Mouse (Mus musculus) hindbrain, embryonic 13.5 days (tissue): ENCODE results near the gene Cnpy3. TPM values are rescaled to one million over a fixed set of nuclear protein-coding genes. Genes with fewer than 3 reads are reported as not detected.
"Not testable (repeated sequence)": the region's sequence is repeated elsewhere in the genome, so short reads cannot be mapped to it uniquely, and the experiment has no call there.

Experiments
- ATAC-seq: fragments of 200-750 bp; cut with Nextera tagmentation; 2 replicates; pipeline ENCODE4 v1.8.0; 2017; ENCODE audit warnings: moderate TSS enrichment; ENCODE audit not compliant: low FRiP score
- H3K27ac ChIP-seq: fragments of 300-500 bp; sonication (generic); 2 replicates; pipeline ENCODE4 v1.5.1; 2015; ENCODE audit warnings: inconsistent platforms, mild to moderate bottlenecking, moderate library complexity
- H3K27me3 ChIP-seq: fragments of 300-500 bp; sonication (generic); 2 replicates; pipeline ENCODE4 v1.6.1; 2015; ENCODE audit warnings: mild to moderate bottlenecking, inconsistent platforms
- H3K36me3 ChIP-seq: fragments of 300-500 bp; sonication (generic); 2 replicates; pipeline ENCODE4 v1.6.1; 2015; ENCODE audit warnings: mild to moderate bottlenecking, inconsistent platforms
- H3K4me1 ChIP-seq: fragments of 300-500 bp; sonication (generic); replicated peaks from 2 replicates; pipeline ENCODE4 v1.6.1; 2015; ENCODE audit warnings: inconsistent platforms
- H3K4me2 ChIP-seq: fragments of 300-500 bp; sonication (generic); 2 replicates; pipeline ENCODE4 v1.6.1; 2015; ENCODE audit warnings: inconsistent platforms, mild to moderate bottlenecking, moderate library complexity
- H3K4me3 ChIP-seq: fragments of 300-500 bp; sonication (generic); 2 replicates; pipeline ENCODE4 v1.5.1; 2015; ENCODE audit warnings: mild to moderate bottlenecking, inconsistent platforms
- H3K9ac ChIP-seq: fragments of 300-500 bp; sonication (generic); 2 replicates; pipeline ENCODE4 v1.6.1; 2015; ENCODE audit warnings: mild to moderate bottlenecking, inconsistent platforms
- H3K9me3 ChIP-seq: fragments of 300-500 bp; sonication (generic); 2 replicates; pipeline ENCODE4 v1.6.1; 2016; ENCODE audit warnings: inconsistent platforms
- WGBS: fragments of 180-500 bp; shearing (Covaris S2); methylation state at CpG from one replicate; pipeline ENCODE4 v1.1.7; 2015; 5-methylcytosine and 5-hydroxymethylcytosine counted together
- polyA plus RNA-seq: library from polyadenylated mRNA; unstranded; fragments of >200 nt; fragmentation: Nextera tagmentation; extraction: Ambion mirVana; gene quantifications from 2 replicates; pipeline ENCODE4 v1.2.1, GENCODE M21; 2015

Gene Cnpy3
- 66.1 and 67.1 TPM in 2 replicates for polyA plus RNA-seq

DNA sequence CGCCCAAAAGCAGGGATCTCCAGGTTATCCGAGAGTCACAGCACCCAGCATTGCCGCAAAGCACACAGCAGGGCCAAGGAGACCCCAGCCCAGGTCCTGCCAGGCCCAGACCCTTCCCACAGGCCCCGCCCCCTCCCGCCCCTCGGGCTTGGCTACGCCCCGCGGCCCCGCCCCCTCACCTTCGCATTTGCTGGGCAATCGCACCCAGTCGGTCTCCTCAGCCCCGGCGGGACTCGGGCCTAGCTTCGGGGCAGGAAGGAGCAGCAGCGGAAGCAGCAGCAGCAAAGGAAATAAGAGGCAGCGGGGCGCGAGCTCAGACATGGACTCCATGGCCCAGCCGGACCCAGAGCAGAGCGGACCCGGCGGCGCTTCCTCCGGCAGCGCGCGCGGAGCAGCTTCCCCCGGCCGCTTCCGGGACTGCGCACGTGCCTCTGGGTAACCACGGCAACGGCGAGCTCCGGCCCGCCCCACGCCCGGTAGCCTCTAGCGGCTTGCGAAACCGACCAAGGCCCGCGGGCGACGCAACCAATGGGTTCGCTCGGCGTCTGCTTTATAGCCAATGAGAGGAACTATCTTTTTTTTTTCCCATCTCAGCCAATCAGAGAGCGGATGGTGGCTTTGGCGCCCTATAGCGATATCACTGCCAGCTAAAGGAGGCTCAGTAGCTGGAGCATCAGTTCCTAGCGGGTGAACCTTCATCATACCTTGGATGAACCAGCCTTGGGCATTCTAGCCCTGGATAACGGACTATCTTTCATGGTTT, at the start of gene Cnpy3:
Gene Cnpy3 (minus strand): TSS at position 421 of the 763 bp plus-strand sequence.
- Histone ChIP-seq H3K36me3 (peaks cover 5% of the 10 kb centered on the region; the same call in 1 of the 2 replicates), H3K9me3 (no peaks in the 10 kb centered on the region), H3K4me2 (peak within 1 kb of the TSS; percentile 75), H3K4me1 (peaks cover 22% of the 10 kb centered on the region), H3K9ac (peak within 1 kb of the TSS; percentile 80), H3K27me3 (no peaks in the 10 kb centered on the region), H3K27ac (peak within 1 kb of the TSS; percentile 85), H3K4me3 (peak within 1 kb of the TSS; percentile 63)
- peak; percentile 99 for ATAC-seq
- WGBS, result under 1% methylated on average over 54 of the region's 58 CpGs

GRCm38 (mm10) chr17:46801761-46802160, 49.7 kb upstream of the Cnpy3 start:
- Histone ChIP-seq H3K4me3 (no peak overlapping the region), H3K9ac (no peak overlapping the region), H3K9me3 (no peaks in the 10 kb centered on the region), H3K4me2 (no peak overlapping the region), H3K36me3 (peaks cover 67% of the 10 kb centered on the region), H3K4me1 (0 out of 2 replicates have a peak, but pooled peaks cover 3% of the 10 kb centered on the region), H3K27me3 (no peaks in the 10 kb centered on the region), H3K27ac (no peak overlapping the region)
- ATAC-seq, result no peak
- WGBS, result 86% methylated on average over 6 of the region's 6 CpGs

DNA sequence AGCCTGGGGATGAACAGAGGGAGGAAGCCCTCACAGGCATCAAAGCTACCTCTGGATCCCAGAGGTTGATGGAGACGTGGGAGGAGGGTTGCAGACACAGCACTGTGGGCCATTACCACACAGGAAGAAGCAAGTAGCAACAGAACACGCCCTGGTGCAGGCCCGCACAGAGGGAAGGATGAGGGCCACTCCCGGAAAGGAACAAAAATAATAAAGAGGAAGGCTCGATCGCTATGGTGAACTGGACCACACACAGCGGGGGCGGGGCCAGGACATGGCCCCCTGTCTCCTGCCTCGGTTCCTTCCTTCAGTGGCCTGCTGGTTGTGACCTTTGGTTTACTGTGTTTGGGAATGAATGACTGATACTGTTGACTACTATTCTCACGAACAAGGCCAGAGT, 47.7 kb upstream of the Cnpy3 start:
- Histone ChIP-seq H3K4me2 (no peak overlapping the region), H3K4me1 (0 out of 2 replicates have a peak, but pooled peaks cover 3% of the 10 kb centered on the region), H3K27me3 (no peaks in the 10 kb centered on the region), H3K27ac (no peak overlapping the region), H3K36me3 (peaks cover 47% of the 10 kb centered on the region), H3K9ac (no peak overlapping the region), H3K4me3 (no peak overlapping the region), H3K9me3 (no peaks in the 10 kb centered on the region)
- ATAC-seq, result no peak
- WGBS, result 78% methylated on average over 10 of the region's 10 CpGs

- Histone ChIP-seq H3K9ac (no peak overlapping the region), H3K36me3 (peaks cover 38% of the 10 kb centered on the region), H3K4me1 (0 out of 2 replicates have a peak, but pooled peaks cover 3% of the 10 kb centered on the region), H3K9me3 (no peaks in the 10 kb centered on the region), H3K4me3 (no peak overlapping the region), H3K27me3 (no peaks in the 10 kb centered on the region), H3K27ac (no peak overlapping the region), H3K4me2 (no peak overlapping the region)
- 47% methylated on average over 6 of the region's 8 CpGs for WGBS
- no peak for ATAC-seq
Measured at GRCm38 (mm10) chr17:46797386-46797785, 45.4 kb upstream of the Cnpy3 start.

- Histone ChIP-seq H3K4me3 (no peak overlapping the region), H3K27ac (no peak overlapping the region), H3K36me3 (peaks cover 33% of the 10 kb centered on the region), H3K9me3 (peaks cover 5% of the 10 kb centered on the region; the same call in 1 of the 2 replicates), H3K4me2 (no peak overlapping the region), H3K27me3 (no peaks in the 10 kb centered on the region), H3K9ac (no peak overlapping the region), H3K4me1 (0 out of 2 replicates have a peak, but pooled peaks cover 3% of the 10 kb centered on the region)
- WGBS, result 83% methylated on average over 4 of the region's 4 CpGs
- no peak for ATAC-seq
Measured at GRCm38 (mm10) chr17:46796743-46797142, 44.7 kb upstream of the Cnpy3 start.

- peaks cover 5% of the 10 kb centered on the region; the same call in 1 of the 2 replicates for H3K9me3 ChIP-seq
- H3K27ac ChIP-seq, result no peak overlapping the region
- 0 out of 2 replicates have a peak, but pooled peaks cover 3% of the 10 kb centered on the region for H3K4me1 ChIP-seq
- no peaks in the 10 kb centered on the region for H3K27me3 ChIP-seq
- H3K36me3 ChIP-seq, result no peaks in the 10 kb centered on the region
- no peak overlapping the region for H3K9ac ChIP-seq
- no peak overlapping the region for H3K4me2 ChIP-seq
- H3K4me3 ChIP-seq, result no peak overlapping the region
- ATAC-seq, result no peak
- WGBS, result 84% methylated on average over 2 of the region's 2 CpGs
Measured at GRCm38 (mm10) chr17:46792963-46793362, 40.9 kb upstream of the Cnpy3 start.

DNA sequence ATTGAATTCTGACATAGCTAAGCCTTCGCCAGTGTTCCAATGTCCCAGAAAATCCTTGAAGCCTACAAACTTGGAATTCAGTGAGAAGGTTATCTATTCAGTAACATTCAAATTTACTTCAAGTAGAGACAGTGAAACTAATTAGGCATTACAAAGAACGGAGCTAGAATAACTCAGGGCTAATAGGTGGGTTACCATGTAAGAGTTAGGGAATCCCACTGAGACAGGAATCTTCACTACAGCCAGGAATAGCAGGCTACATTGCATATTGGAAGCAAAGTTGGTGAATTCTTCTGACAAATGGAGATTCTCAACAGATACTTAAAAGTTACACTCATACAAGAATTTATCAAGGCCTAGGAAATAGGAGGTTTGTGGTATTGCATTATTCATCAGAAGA, 36.0 kb upstream of the Cnpy3 start:
- not testable (repeated sequence) for H3K36me3 ChIP-seq, H3K27ac ChIP-seq, H3K9me3 ChIP-seq, H3K4me1 ChIP-seq, H3K4me2 ChIP-seq, H3K4me3 ChIP-seq, H3K27me3 ChIP-seq, ATAC-seq, H3K9ac ChIP-seq
- WGBS, result 59% methylated on average over 2 of the region's 2 CpGs

GRCm38 (mm10) chr17:46786952-46787351, 34.9 kb upstream of the Cnpy3 start:
- Histone ChIP-seq H3K9me3 (peaks cover 3% of the 10 kb centered on the region; the same call in 1 of the 2 replicates), H3K4me3 (no peak overlapping the region), H3K4me1 (no peaks in the 10 kb centered on the region), H3K36me3 (no peaks in the 10 kb centered on the region), H3K27ac (no peak overlapping the region), H3K4me2 (no peak overlapping the region), H3K9ac (no peak overlapping the region), H3K27me3 (no peaks in the 10 kb centered on the region)
- WGBS, result 88% methylated on average over 5 of the region's 5 CpGs
- ATAC-seq, result no peak

GRCm38 (mm10) chr17:46783222-46783565, 31.2 kb upstream of the Cnpy3 start:
- Histone ChIP-seq H3K36me3 (peaks cover 25% of the 10 kb centered on the region), H3K4me2 (peak overlapping the region; percentile 71), H3K4me1 (peaks cover 15% of the 10 kb centered on the region), H3K27ac (peak overlapping the region; percentile 93), H3K9ac (peak overlapping the region; percentile 83; the same call in 1 of the 2 replicates), H3K9me3 (no peaks in the 10 kb centered on the region), H3K4me3 (peak overlapping the region; percentile 64), H3K27me3 (no peaks in the 10 kb centered on the region)
- peak; percentile 46; the same call in 1 of the 2 replicates for ATAC-seq
- 84% methylated on average over 2 of the region's 2 CpGs for WGBS

- peak within 1 kb of the TSS; percentile 93 for H3K27ac ChIP-seq
- H3K4me2 ChIP-seq, result peak within 1 kb of the TSS; percentile 71
- H3K4me3 ChIP-seq, result peak within 1 kb of the TSS; percentile 64
- peaks cover 15% of the 10 kb centered on the region for H3K4me1 ChIP-seq
- no peaks in the 10 kb centered on the region for H3K27me3 ChIP-seq
- 2% methylated on average over 44 of the region's 44 CpGs for WGBS
- ATAC-seq, result peak; percentile 96
- H3K36me3 ChIP-seq, result peaks cover 31% of the 10 kb centered on the region
- H3K9me3 ChIP-seq, result no peaks in the 10 kb centered on the region
- H3K9ac ChIP-seq, result peak within 1 kb of the TSS; percentile 83
Measured at GRCm38 (mm10) chr17:46782341-46783221, 30.6 kb upstream of the Cnpy3 start, which contains the start of gene Rpl7l1. Gene Rpl7l1 (minus strand): TSS chr17:46782672.

GRCm38 (mm10) chr17:46781876-46782275, 29.9 kb upstream of the Cnpy3 start:
- Histone ChIP-seq H3K9me3 (no peaks in the 10 kb centered on the region), H3K4me3 (peak overlapping the region; percentile 64), H3K4me2 (peak overlapping the region; percentile 71), H3K27ac (peak overlapping the region; percentile 93), H3K4me1 (peaks cover 15% of the 10 kb centered on the region), H3K36me3 (peaks cover 38% of the 10 kb centered on the region), H3K9ac (peak overlapping the region; percentile 83), H3K27me3 (no peaks in the 10 kb centered on the region)
- no peak for ATAC-seq
- 5% methylated on average over 11 of the region's 11 CpGs for WGBS

DNA sequence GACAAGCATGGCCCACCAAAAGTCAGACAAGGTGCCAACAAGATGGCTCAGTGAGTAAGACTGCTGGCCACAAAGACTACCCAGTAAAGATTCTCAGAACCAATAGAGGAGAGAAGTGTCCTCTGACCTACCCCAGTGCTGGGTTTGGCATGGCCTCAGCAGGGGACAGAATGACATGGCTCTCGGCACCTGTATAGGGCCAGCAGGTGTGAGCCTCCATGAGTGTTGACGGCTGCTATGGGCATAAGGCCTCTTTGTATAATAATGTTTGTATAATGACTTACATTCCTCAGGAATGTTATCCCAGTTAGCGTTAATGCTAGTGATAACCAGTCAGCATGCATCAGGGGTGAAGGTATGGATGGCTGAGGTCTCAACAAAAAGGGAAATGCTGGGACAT, 24.1 kb upstream of the Cnpy3 start:
- H3K9ac ChIP-seq, result no peak overlapping the region
- H3K4me1 ChIP-seq, result peaks cover 27% of the 10 kb centered on the region
- H3K4me3 ChIP-seq, result no peak overlapping the region
- H3K9me3 ChIP-seq, result no peaks in the 10 kb centered on the region
- no peaks in the 10 kb centered on the region for H3K27me3 ChIP-seq
- peaks cover 66% of the 10 kb centered on the region for H3K36me3 ChIP-seq
- no peak overlapping the region for H3K27ac ChIP-seq
- H3K4me2 ChIP-seq, result no peak overlapping the region
- 89% methylated on average over 3 of the region's 3 CpGs for WGBS
- ATAC-seq, result no peak
